Mouse (Mus musculus) testis, adult 2 months (tissue): ENCODE data around the gene Slamf6.

Experiments
- CTCF ChIP-seq: fragments of 200-500 bp; IDR thresholded peaks from 2 replicates; pipeline ENCODE4 v1.5.1; 2012; ENCODE audit warnings: low read depth, mild to moderate bottlenecking, inconsistent platforms, low read length, moderate library complexity; ENCODE audit not compliant: control insufficient read depth, insufficient read depth, insufficient replicate concordance
- POLR2A ChIP-seq: fragments of 200-500 bp; IDR thresholded peaks from 2 replicates; pipeline ENCODE4 v1.6.1; 2012; ENCODE audit warnings: low read depth, mild to moderate bottlenecking, inconsistent platforms, low read length, moderate library complexity; ENCODE audit not compliant: control insufficient read depth

GRCm38 (mm10) chr1:171961704-171962103, 44.4 kb downstream of the Slamf6 start:
- TF ChIP-seq CTCF = no peak
- no peak for TF ChIP-seq POLR2A
